ENCODE assay signal across 9 mouse cellular contexts in genomic region chr3:88530082-88530864, GRCm38 (mm10). TPM values are rescaled to one million over a fixed set of nuclear protein-coding genes. Genes with fewer than 3 reads are reported as not detected.
DNase-seq lines count a peak whose midpoint lies in the region; ATAC-seq and TF ChIP-seq lines count a peak whose summit lies in the region.
"Had no signal": no experiment of that assay in that cellular context is flagged by ENCODE, and none has a peak within 500 bp of the region (broad histone marks: within the 10 kb centered on the region; RNA-seq: fewer than 3 reads in every experiment).

No protein-coding gene starts in this region.

- no peaks in the 10 kb centered on the region for H3K27me3 ChIP-seq in heart, embryonic 12.5 days (replicated peaks)
- peaks cover 3% of the 10 kb centered on the region; the same call in 1 of the 2 replicates for H3K27me3 ChIP-seq in G1E (ENCODE audit: insufficient read depth, low read length)
- no peaks in the 10 kb centered on the region for H3K27me3 ChIP-seq in hindbrain, embryonic 11.5 days (ENCODE audit: control insufficient read depth, insufficient read depth, low read length)
- H3K27me3 ChIP-seq in midbrain, embryonic 13.5 days: no peaks in the 10 kb centered on the region

- H3K4me1 ChIP-seq in heart, embryonic 12.5 days (replicated peaks): peaks cover 64% of the 10 kb centered on the region
- peaks cover 69% of the 10 kb centered on the region for H3K4me1 ChIP-seq in G1E (ENCODE audit: insufficient read depth, low read depth, low read length)
- H3K4me1 ChIP-seq in hindbrain, embryonic 11.5 days (replicated peaks; ENCODE audit: control insufficient read depth, insufficient read depth, low read length): peaks cover 16% of the 10 kb centered on the region
- peaks cover 65% of the 10 kb centered on the region for H3K4me1 ChIP-seq in midbrain, embryonic 13.5 days (replicated peaks)

- H3K4me2 ChIP-seq in heart, embryonic 12.5 days: peak overlapping the region; percentile 88
- H3K4me2 ChIP-seq in hindbrain, embryonic 11.5 days (replicated peaks; ENCODE audit: low read depth, low read length): peak overlapping the region; percentile 84
- H3K4me2 ChIP-seq in midbrain, embryonic 13.5 days (replicated peaks): peak overlapping the region; percentile 89

- no peaks in the 10 kb centered on the region for H3K9me3 ChIP-seq in heart, embryonic 12.5 days (replicated peaks)
- no peaks in the 10 kb centered on the region for H3K9me3 ChIP-seq in G1E (replicated peaks)
- H3K9me3 ChIP-seq in hindbrain, embryonic 11.5 days (ENCODE audit: control insufficient read depth, low read length): no peaks in the 10 kb centered on the region
- H3K9me3 ChIP-seq in midbrain, embryonic 13.5 days: no peaks in the 10 kb centered on the region

- intact Hi-C loops in heart, postnatal 14 days (cut with DNase I): no loop called here
- intact Hi-C loops in left cerebral cortex, postnatal 14 days (cut with DNase I): no loop called here

- no peak for DNase-seq in heart, postnatal 14 days
- DNase-seq in G1E (ENCODE audit: low spot score): no peak
- DNase-seq in hindbrain, embryonic 11.5 days (ENCODE audit: low spot score): peak; percentile 48
- DNase-seq in spleen, postnatal 14 days (ENCODE audit: low spot score in 2 of 2): no peak
- DNase-seq in left cerebral cortex, postnatal 14 days (ENCODE audit: low spot score in 2 of 2): no peak
- no peak for DNase-seq in gastrocnemius, postnatal 25 days
- DNase-seq: right cerebral cortex, postnatal 14 days had no signal

- peak overlapping the region; percentile 54 for H3K9ac ChIP-seq in heart, embryonic 12.5 days
- H3K9ac ChIP-seq in hindbrain, embryonic 11.5 days (ENCODE audit: low read depth, low read length): peak overlapping the region; percentile 99
- H3K9ac ChIP-seq in midbrain, embryonic 13.5 days (replicated peaks): peak overlapping the region; percentile 100

- no peak for ATAC-seq in heart, embryonic 12.5 days (ENCODE audit: insufficient number of reproducible peaks, low FRiP score)
- ATAC-seq in G1E (ENCODE audit: extremely low read depth, insufficient number of reproducible peaks, low FRiP score, poor library complexity, severe bottlenecking): no peak
- no peak for ATAC-seq in hindbrain, embryonic 11.5 days (ENCODE audit: low FRiP score)
- no peak for ATAC-seq in midbrain, embryonic 13.5 days

- peak overlapping the region; percentile 83 for H3K4me3 ChIP-seq in heart, embryonic 12.5 days
- peak overlapping the region; percentile 77 for H3K4me3 ChIP-seq in G1E (ENCODE audit: low read depth, low read length)
- peak overlapping the region; percentile 94 for H3K4me3 ChIP-seq in hindbrain, embryonic 11.5 days (ENCODE audit: low read depth, low read length)
- peak overlapping the region; percentile 94 for H3K4me3 ChIP-seq in midbrain, embryonic 13.5 days (replicated peaks)

- peaks cover 4% of the 10 kb centered on the region for H3K36me3 ChIP-seq in heart, embryonic 12.5 days
- H3K36me3 ChIP-seq in G1E (replicated peaks): peaks cover 37% of the 10 kb centered on the region
- H3K36me3 ChIP-seq in hindbrain, embryonic 11.5 days (ENCODE audit: control insufficient read depth, insufficient read depth, low read length): no peaks in the 10 kb centered on the region
- H3K36me3 ChIP-seq in midbrain, embryonic 13.5 days: peaks cover 2% of the 10 kb centered on the region

- TF ChIP-seq CTCF in G1E (IDR thresholded peaks at IDR 0.05; ENCODE audit: low read depth, low read length): no peak

- H3K27ac ChIP-seq in heart, embryonic 12.5 days (ENCODE audit: poor library complexity, severe bottlenecking): peak overlapping the region; percentile 95
- H3K27ac ChIP-seq in hindbrain, embryonic 11.5 days (ENCODE audit: low read depth, low read length): peak overlapping the region; percentile 97
- peak overlapping the region; percentile 99 for H3K27ac ChIP-seq in midbrain, embryonic 13.5 days

- WGBS in heart, embryonic 12.5 days: 24% methylated on average over 11 of the region's 11 CpGs
- 8% methylated on average over 11 of the region's 11 CpGs for WGBS in hindbrain, embryonic 11.5 days
- 7% methylated on average over 11 of the region's 11 CpGs for WGBS in midbrain, embryonic 13.5 days

RNA-seq across cellular contexts. Expression of gene Mex3a, which starts 1.9 kb away (rescaled TPM):
- 11.8 and 13.9 TPM in 2 replicates for polyA plus RNA-seq in heart, embryonic 12.5 days (2016; fragmentation: Nextera tagmentation; extraction: Ambion mirVana)
- 1 to 10 TPM in 1 of 2 experiments, under 1 TPM in 1; 0.81 to 2.0 TPM for total RNA-seq in heart, postnatal 14 days (2021)
- total RNA-seq in G1E (2014; fragmentation: Nextera tagmentation) (6.2 and 8.2 TPM in 2 replicates), G1E (2017) (1.7 and 2.0 TPM in 2 replicates)
- 9.0 and 9.6 TPM in 2 replicates for polyA plus RNA-seq in G1E (2012)
- 45.9 and 51.9 TPM in 2 replicates for polyA plus RNA-seq in hindbrain, embryonic 11.5 days (2014; fragmentation: Nextera tagmentation; extraction: Ambion mirVana)
- 49.5 and 51.5 TPM in 2 replicates for polyA plus RNA-seq in midbrain, embryonic 13.5 days (2015; fragmentation: Nextera tagmentation; extraction: Ambion mirVana)
- total RNA-seq in left cerebral cortex, postnatal 14 days (2021): 1 to 10 TPM; 3.3 to 4.2 TPM
- under 1 TPM; 0.24 to 0.33 TPM for total RNA-seq in gastrocnemius, postnatal 25 days (2021)

RNA-seq across cellular contexts. Expression of gene Rab25, which starts 17.8 kb away (rescaled TPM):
- polyA plus RNA-seq in heart, embryonic 12.5 days (2016; fragmentation: Nextera tagmentation; extraction: Ambion mirVana): 0.55 TPM in 1 of 2 replicates, not detected in the other
- under 1 TPM in 1 of 2 experiments, not detected in 1; 0.33 TPM for total RNA-seq in heart, postnatal 14 days (2021)
- total RNA-seq in G1E (2014; fragmentation: Nextera tagmentation) (1.6 and 4.5 TPM in 2 replicates), G1E (2017) (0.35 TPM in 1 of 2 replicates, not detected in the other)
- 0.67 and 0.88 TPM in 2 replicates for polyA plus RNA-seq in G1E (2012)
- 1.1 and 1.8 TPM in 2 replicates for polyA plus RNA-seq in hindbrain, embryonic 11.5 days (2014; fragmentation: Nextera tagmentation; extraction: Ambion mirVana)
- polyA plus RNA-seq in midbrain, embryonic 13.5 days (2015; fragmentation: Nextera tagmentation; extraction: Ambion mirVana): not detected in 2 replicates
- not detected for total RNA-seq in left cerebral cortex, postnatal 14 days (2021)
- total RNA-seq in gastrocnemius, postnatal 25 days (2021): not detected

RNA-seq across cellular contexts. Expression of gene Lmna, which starts 20.5 kb away (rescaled TPM):
- polyA plus RNA-seq in heart, embryonic 12.5 days (2016; fragmentation: Nextera tagmentation; extraction: Ambion mirVana): 108 and 113 TPM in 2 replicates
- total RNA-seq in heart, postnatal 14 days (2021): 100 to 1,000 TPM; 128 TPM
- total RNA-seq in G1E (2014; fragmentation: Nextera tagmentation): 69.3 and 72.1 TPM in 2 replicates
- 96.4 and 98.2 TPM in 2 replicates for total RNA-seq in G1E (2017)
- polyA plus RNA-seq in G1E (2012): 336 and 381 TPM in 2 replicates
- 22.5 and 22.8 TPM in 2 replicates for polyA plus RNA-seq in hindbrain, embryonic 11.5 days (2014; fragmentation: Nextera tagmentation; extraction: Ambion mirVana)
- polyA plus RNA-seq in midbrain, embryonic 13.5 days (2015; fragmentation: Nextera tagmentation; extraction: Ambion mirVana): 21.4 and 23.4 TPM in 2 replicates
- 10 to 100 TPM; 50.0 to 54.2 TPM for total RNA-seq in left cerebral cortex, postnatal 14 days (2021)
- 100 to 1,000 TPM in 1 of 2 experiments, 10 to 100 TPM in 1; 99.2 to 106 TPM for total RNA-seq in gastrocnemius, postnatal 25 days (2021)

RNA-seq across cellular contexts. Expression of gene Lamtor2, which starts 22.6 kb away (rescaled TPM):
- polyA plus RNA-seq in heart, embryonic 12.5 days (2016; fragmentation: Nextera tagmentation; extraction: Ambion mirVana): 108 and 114 TPM in 2 replicates
- total RNA-seq in heart, postnatal 14 days (2021): 10 to 100 TPM; 77.7 TPM
- 44.7 and 64.5 TPM in 2 replicates for total RNA-seq in G1E (2014; fragmentation: Nextera tagmentation)
- total RNA-seq in G1E (2017): 97.5 and 98.0 TPM in 2 replicates
- polyA plus RNA-seq in G1E (2012): 96.1 and 182 TPM in 2 replicates
- polyA plus RNA-seq in hindbrain, embryonic 11.5 days (2014; fragmentation: Nextera tagmentation; extraction: Ambion mirVana): 76.1 and 93.9 TPM in 2 replicates
- 181 and 182 TPM in 2 replicates for polyA plus RNA-seq in midbrain, embryonic 13.5 days (2015; fragmentation: Nextera tagmentation; extraction: Ambion mirVana)
- 100 to 1,000 TPM; 108 to 109 TPM for total RNA-seq in left cerebral cortex, postnatal 14 days (2021)
- total RNA-seq in gastrocnemius, postnatal 25 days (2021): 10 to 100 TPM; 76.1 to 81.1 TPM

RNA-seq across cellular contexts. Expression of gene Ubqln4, which starts 23.3 kb away (rescaled TPM):
- 46.5 and 47.9 TPM in 2 replicates for polyA plus RNA-seq in heart, embryonic 12.5 days (2016; fragmentation: Nextera tagmentation; extraction: Ambion mirVana)
- 10 to 100 TPM; 55.4 to 60.0 TPM for total RNA-seq in heart, postnatal 14 days (2021)
- total RNA-seq in G1E (2014; fragmentation: Nextera tagmentation): 63.4 and 67.4 TPM in 2 replicates
- total RNA-seq in G1E (2017): 39.6 and 40.6 TPM in 2 replicates
- 73.7 and 81.2 TPM in 2 replicates for polyA plus RNA-seq in G1E (2012)
- 62.6 and 66.3 TPM in 2 replicates for polyA plus RNA-seq in hindbrain, embryonic 11.5 days (2014; fragmentation: Nextera tagmentation; extraction: Ambion mirVana)
- 39.1 and 46.7 TPM in 2 replicates for polyA plus RNA-seq in midbrain, embryonic 13.5 days (2015; fragmentation: Nextera tagmentation; extraction: Ambion mirVana)
- total RNA-seq in left cerebral cortex, postnatal 14 days (2021): 10 to 100 TPM; 91.2 to 91.6 TPM
- 10 to 100 TPM; 59.6 to 67.2 TPM for total RNA-seq in gastrocnemius, postnatal 25 days (2021)
